Mouse (Mus musculus): ENCODE results near the gene Aak1.
A peak's percentile ranks its signal among the peaks of the same experiment; 100 is the strongest.
"Not testable (repeated sequence)": the region's sequence is repeated elsewhere in the genome, so short reads cannot be mapped to it uniquely, and the experiment has no call there.

Gene Aak1

GRCm38 (mm10) chr6:87026980-87027379, 177.7 kb downstream of the Aak1 start:
- DNase-seq (ENCODE audit: low spot score) = no peak

DNA sequence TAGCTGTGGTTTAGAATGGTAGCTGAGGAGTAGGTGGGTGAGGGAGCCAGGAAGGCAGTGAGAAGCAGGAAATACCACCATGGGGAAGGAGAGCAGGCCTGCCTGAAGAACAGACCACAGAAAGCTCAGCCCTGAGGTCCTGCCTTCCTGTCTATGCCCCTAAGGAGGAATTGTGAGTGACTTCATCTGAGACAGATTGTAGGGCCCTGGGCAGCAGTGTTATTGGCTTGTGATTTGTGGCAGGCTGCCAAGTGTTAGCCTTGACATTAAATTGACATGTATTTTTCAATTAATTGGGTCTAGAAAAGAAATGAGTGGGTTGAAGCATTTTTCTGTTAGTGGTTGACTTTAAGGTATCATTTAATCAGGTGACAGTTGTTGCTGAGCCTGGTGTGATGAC, 179.6 kb downstream of the Aak1 start:
- DNase-seq (ENCODE audit: low spot score) = no peak

DNA sequence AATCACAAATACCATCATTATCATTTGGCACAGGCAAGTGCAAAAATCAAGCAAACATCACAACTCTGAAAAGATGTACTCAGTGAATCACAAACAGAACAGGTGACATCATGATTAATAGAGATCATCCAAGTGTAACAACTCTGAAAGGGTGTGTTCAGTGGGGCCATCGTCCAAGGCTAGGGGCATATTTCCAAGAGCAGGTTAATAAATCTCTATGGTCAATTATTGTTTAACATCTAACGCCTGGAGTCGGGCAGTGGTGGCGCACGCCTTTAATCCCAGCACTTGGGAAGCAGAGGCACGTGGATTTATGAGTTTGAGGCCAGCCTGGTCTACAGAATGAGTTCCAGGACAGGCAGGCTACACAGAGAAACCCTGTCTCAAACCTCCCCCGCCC, 182.0 kb downstream of the Aak1 start:
- DNase-seq (ENCODE audit: low spot score) = not testable (repeated sequence)

GRCm38 (mm10) chr6:87032401-87032800, 183.1 kb downstream of the Aak1 start:
- DNase-seq (ENCODE audit: low spot score) = peak; percentile 30

GRCm38 (mm10) chr6:87034395-87034794, 185.1 kb downstream of the Aak1 start:
- DNase-seq (ENCODE audit: low spot score) = no peak

- DNase-seq (ENCODE audit: low spot score) = no peak
Observed at GRCm38 (mm10) chr6:87037826-87038620, 188.7 kb downstream of the Aak1 start.

GRCm38 (mm10) chr6:87039161-87039560, 189.8 kb downstream of the Aak1 start:
- DNase-seq (ENCODE audit: low spot score) = no peak

DNA sequence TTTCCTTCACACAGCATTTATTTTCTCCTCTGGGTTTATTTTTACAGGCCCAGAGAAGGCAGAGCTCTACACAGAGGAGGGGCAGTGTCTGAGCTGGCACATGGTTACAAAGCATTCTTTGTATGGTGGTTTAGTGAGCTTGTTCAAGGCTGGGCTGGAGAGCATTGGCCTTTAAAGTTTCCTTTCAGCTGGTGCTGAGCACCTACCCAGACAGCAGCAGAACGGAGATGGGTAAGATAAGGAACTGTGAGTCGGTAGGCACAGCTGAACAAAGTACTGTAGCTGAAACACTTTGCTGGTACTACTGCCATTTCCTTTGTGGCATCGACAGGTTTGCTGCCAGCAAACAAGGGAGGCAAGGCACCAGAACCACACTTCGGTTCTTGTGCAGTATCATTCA, 191.7 kb downstream of the Aak1 start:
- no peak for DNase-seq (ENCODE audit: low spot score)

GRCm38 (mm10) chr6:87041431-87041830, 192.1 kb downstream of the Aak1 start:
- DNase-seq (ENCODE audit: low spot score) = no peak

DNA sequence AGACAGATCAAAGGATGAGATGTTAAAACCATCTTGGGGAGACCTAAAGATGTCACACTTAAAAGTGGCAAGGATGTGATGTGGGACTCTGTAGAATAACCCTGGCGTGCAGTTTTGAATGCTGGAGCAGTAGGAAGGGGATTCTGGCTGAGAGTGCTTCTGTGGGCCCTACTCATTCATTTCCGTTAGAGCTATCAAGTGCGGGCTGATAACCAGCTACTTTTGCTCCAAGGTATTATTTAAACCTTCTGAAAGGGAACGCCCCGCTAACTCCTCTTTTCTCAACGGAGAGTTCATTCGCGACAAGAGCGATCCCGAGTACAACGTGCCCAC, 192.7 kb downstream of the Aak1 start:
- DNase-seq (ENCODE audit: low spot score) = no peak

GRCm38 (mm10) chr6:87042337-87043130, 193.2 kb downstream of the Aak1 start, which contains the start of gene Gfpt1:
Gfpt1 (plus strand) TSS chr6:87042846.
- peak; percentile 93 for DNase-seq (ENCODE audit: low spot score)

DNA sequence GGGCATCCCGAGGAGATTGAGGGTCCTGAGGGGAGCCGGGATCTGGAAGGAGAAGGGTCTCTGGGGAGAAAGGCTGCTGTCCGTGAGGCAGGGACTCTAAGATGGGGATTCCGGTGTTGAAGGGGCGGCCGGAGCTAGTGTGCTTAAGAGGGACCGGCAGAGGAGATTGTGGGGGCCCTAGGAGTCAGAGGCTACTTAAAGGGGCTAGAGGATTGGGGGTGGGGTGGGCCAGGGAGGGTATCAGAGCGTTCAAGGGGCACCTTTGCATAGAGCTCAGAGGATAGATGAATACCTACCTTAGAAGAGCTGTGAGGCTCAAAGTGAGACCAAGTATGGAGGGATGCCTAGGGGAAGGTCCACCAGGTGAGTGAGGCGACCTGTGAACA, 193.8 kb downstream of the Aak1 start:
- no peak for DNase-seq (ENCODE audit: low spot score)

DNA sequence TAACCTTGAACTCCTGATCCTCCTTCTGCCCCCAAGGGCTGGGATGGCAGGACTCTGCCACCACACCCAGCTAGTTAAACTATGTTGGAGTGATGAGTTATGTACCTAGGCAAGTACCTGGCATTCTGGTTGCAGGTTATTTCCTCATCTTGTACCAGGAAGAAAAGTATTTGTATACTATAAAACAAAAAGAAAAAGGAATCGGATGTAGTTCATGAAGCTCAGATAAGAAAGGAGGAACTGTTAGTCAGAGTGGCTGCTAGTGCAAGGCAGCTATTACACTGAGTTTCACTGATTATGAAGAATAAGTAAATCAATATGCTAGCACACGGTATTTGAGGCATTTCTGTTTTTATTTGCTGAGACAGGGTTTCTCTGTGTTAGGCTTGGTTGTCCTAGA, 195.6 kb downstream of the Aak1 start:
- no peak for DNase-seq (ENCODE audit: low spot score)

GRCm38 (mm10) chr6:87045507-87045906, 196.2 kb downstream of the Aak1 start:
- DNase-seq (ENCODE audit: low spot score) = no peak

DNA sequence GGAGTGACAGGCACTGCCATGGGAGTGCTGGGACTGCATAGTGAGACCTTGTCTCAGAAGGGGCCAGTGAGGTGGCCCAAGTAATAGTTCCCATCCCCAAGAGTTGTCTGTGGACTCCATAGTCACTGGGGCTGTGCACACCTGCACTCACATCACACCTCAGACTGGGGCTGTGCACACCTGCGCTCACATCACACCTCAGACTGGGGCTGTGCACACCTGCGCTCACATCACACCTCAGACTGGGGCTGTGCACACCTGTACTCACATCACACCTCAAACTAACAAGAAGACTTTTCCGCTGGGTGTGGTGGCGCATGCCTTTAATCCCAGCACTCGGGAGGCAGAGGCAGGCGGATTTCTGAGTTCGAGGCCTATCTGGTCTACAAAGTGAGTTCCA, 199.4 kb downstream of the Aak1 start:
- not testable (repeated sequence) for DNase-seq (ENCODE audit: low spot score)

DNA sequence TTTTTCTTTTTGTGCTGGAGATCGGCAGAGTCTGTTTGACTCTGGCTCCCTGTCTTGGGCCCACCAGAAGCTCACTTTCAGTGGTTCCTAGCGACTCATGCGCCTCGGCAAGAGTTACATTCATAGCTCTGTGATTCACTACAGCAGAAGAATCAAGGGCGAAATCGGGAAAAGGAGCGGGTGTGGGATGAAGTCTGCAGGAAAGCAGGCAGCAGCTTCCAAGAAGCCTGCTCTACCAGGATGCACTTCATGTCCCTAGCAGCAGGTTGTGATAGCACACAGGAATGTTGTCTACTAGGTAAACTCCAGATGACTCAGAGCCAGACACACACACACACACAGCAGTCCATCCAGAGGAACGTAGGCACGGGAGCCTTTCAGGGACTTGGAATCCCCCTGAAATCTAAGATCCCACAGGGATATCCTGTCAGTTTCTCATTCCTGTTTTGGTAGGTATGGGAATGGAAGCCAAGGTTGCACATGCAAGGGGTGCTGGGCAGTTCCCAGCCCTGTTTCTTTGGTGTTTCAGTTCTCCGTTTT, 202.6 kb downstream of the Aak1 start:
- no peak for DNase-seq (ENCODE audit: low spot score)

Measured in ovary, adult 18-20 months (tissue).